Mouse (Mus musculus): ENCODE measurements around the gene Lpar3. TPM values are rescaled to one million over a fixed set of nuclear protein-coding genes. Genes with fewer than 3 reads are reported as not detected.

The Lpar3 gene
- polyA plus RNA-seq, 1 experiment: 0.01 TPM

DNA sequence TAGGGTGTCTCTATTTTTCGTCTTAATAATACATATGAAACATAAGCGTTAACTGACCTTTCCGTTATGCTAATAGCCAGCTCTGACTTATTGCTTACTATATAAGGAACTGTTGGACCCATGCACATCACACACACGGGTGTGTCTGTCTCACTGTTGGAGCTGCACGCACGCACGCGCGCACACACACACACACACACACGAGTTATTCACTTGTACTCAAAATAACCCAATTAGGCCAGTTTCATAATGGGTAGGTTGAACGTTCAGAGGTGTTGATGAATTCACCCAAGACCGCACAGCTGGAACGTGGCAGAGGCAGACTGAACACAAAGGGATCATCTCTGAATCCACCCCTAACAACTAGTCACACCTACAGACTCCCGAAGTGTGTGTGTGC is 98.7 kb downstream of the Lpar3 start:
- H3K27me3 ChIP-seq (ENCODE audit: control insufficient read depth): peaks cover 2% of the 10 kb centered on the region; the same call in 1 of the 2 replicates
- H3K36me3 ChIP-seq (ENCODE audit: control insufficient read depth): no peaks in the 10 kb centered on the region
- TF ChIP-seq TAL1 (IDR thresholded peaks at IDR 0.05; ENCODE audit: low read length): no peak
- no peak for TF ChIP-seq GATA1 (IDR thresholded peaks at IDR 0.05; ENCODE audit: low read length)

DNA sequence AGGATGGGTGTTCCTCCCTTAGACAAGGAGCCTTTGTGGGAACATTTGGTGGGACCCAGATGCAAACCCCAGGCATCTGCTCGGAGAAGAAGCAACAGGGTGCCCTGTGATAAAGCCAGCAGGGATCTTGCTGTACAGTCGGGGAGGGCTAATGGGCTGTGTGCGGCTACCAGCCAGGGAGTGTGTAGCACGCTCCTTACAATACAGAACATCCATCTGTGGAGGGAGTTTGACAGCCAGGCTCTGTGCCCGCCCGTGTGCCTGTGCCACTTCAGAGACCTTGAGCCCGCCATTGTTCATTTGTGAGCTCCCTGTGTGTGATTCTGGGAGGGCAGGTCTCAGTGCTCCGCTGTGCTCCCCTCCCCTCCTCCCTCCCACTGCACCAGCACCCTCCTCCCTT is 104.2 kb downstream of the Lpar3 start:
- H3K9me3 ChIP-seq (ENCODE audit: control insufficient read depth, low read length): no peaks in the 10 kb centered on the region
- H3K36me3 ChIP-seq (ENCODE audit: control insufficient read depth): no peaks in the 10 kb centered on the region
- H3K4me1 ChIP-seq (ENCODE audit: control insufficient read depth): peaks cover 13% of the 10 kb centered on the region
- no peak overlapping the region for H3K4me3 ChIP-seq (replicated peaks)
- no peak for TF ChIP-seq TAL1 (IDR thresholded peaks at IDR 0.05; ENCODE audit: low read length)
- TF ChIP-seq GATA1 (IDR thresholded peaks at IDR 0.05; ENCODE audit: low read length): no peak
- peaks cover 4% of the 10 kb centered on the region for H3K27me3 ChIP-seq (ENCODE audit: control insufficient read depth)

More for the DNA sequence above, 98.7 kb downstream of the Lpar3 start:
- H3K4me1 ChIP-seq (ENCODE audit: control insufficient read depth): no peaks in the 10 kb centered on the region
- no peaks in the 10 kb centered on the region for H3K9me3 ChIP-seq (ENCODE audit: control insufficient read depth, low read length)
- no peak overlapping the region for H3K4me3 ChIP-seq (replicated peaks)

GRCm38 (mm10) chr3:146326743-146327536 is 106.2 kb downstream of the Lpar3 start:
- Histone ChIP-seq H3K4me1 (ENCODE audit: control insufficient read depth) (peaks cover 13% of the 10 kb centered on the region), H3K9me3 (ENCODE audit: control insufficient read depth, low read length) (no peaks in the 10 kb centered on the region), H3K27me3 (ENCODE audit: control insufficient read depth) (peaks cover 6% of the 10 kb centered on the region), H3K4me3 (replicated peaks) (no peak overlapping the region), H3K36me3 (ENCODE audit: control insufficient read depth) (no peaks in the 10 kb centered on the region)
- TF ChIP-seq GATA1 (IDR thresholded peaks at IDR 0.05; ENCODE audit: low read length): no peak
- TF ChIP-seq TAL1 (IDR thresholded peaks at IDR 0.05; ENCODE audit: low read length): no peak

DNA sequence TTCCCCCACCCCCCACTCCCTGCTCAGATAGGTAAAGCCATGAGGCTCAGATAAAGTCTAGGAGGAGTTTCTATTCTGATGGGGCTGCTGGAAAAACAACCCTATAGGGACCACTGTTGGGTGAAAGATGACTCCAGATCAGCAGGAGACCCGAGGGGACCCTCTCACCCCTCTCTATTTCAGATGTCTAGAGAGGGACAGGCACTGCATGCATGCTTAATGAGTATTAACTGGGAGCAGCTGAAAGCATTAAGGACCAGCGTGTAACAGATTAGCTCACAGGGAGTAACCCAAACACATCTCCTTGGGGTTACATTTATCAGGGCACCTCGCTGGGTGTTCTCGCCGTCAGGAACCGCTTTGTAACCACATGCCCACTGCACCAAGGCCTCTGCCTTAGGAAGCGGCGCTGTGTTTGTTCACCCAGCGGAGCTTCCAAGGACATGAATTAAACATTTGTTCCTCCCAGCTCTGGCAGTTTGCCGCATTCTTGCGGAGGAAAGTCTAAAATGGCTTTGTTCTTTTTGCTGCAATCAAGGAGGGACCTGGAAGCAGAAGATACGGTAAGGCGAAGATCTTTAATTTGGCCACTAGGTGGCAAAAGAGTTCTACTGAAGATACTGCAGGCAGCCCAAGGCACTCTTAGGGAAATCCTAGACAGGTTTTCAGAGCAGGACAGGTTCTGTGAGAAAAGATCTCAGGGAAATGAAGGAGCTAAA is 106.9 kb downstream of the Lpar3 start:
- H3K4me1 ChIP-seq (ENCODE audit: control insufficient read depth): peaks cover 15% of the 10 kb centered on the region
- no peaks in the 10 kb centered on the region for H3K9me3 ChIP-seq (ENCODE audit: control insufficient read depth, low read length)
- H3K4me3 ChIP-seq (replicated peaks): peak overlapping the region; percentile 51
- H3K36me3 ChIP-seq (ENCODE audit: control insufficient read depth): no peaks in the 10 kb centered on the region
- peaks cover 6% of the 10 kb centered on the region for H3K27me3 ChIP-seq (ENCODE audit: control insufficient read depth)
- TF ChIP-seq GATA1 (IDR thresholded peaks at IDR 0.05; ENCODE audit: low read length) (no peak), TAL1 (IDR thresholded peaks at IDR 0.05; ENCODE audit: low read length) (no peak)

- TF ChIP-seq GATA1 (IDR thresholded peaks at IDR 0.05; ENCODE audit: low read length) (no peak), TAL1 (IDR thresholded peaks at IDR 0.05; ENCODE audit: low read length) (no peak)
- Histone ChIP-seq H3K27me3 (ENCODE audit: control insufficient read depth) (peaks cover 6% of the 10 kb centered on the region), H3K36me3 (ENCODE audit: control insufficient read depth) (no peaks in the 10 kb centered on the region), H3K4me3 (replicated peaks) (peak overlapping the region; percentile 51), H3K9me3 (ENCODE audit: control insufficient read depth, low read length) (no peaks in the 10 kb centered on the region), H3K4me1 (ENCODE audit: control insufficient read depth) (peaks cover 26% of the 10 kb centered on the region)
Measured at GRCm38 (mm10) chr3:146328749-146329148, 108.0 kb downstream of the Lpar3 start.

GRCm38 (mm10) chr3:146331819-146332218 is 111.1 kb downstream of the Lpar3 start:
- TF ChIP-seq TAL1 (IDR thresholded peaks at IDR 0.05; ENCODE audit: low read length) (no peak), GATA1 (IDR thresholded peaks at IDR 0.05; ENCODE audit: low read length) (no peak)

DNA sequence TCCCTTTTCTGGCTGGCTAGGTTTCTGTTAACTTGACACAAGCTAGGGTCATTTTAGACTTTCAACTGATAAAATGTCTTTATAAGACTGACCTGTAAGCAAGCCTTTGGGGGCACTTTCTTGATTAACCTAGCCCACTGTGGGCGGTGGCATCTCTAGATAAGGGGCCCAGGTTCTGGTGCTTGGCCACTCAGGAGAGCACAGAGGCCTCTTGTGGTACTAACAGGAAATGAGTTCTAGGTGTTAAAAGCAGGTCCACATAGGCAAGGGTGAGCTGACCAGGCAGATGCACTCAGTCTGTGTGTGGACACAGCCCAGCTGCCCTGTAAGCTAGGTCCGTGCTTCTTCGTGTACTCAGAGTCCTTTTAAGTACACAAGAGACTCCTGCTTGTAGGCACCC is 112.5 kb downstream of the Lpar3 start:
- peaks cover 2% of the 10 kb centered on the region; the same call in 1 of the 2 replicates for H3K27me3 ChIP-seq (ENCODE audit: control insufficient read depth)
- TF ChIP-seq TAL1 (IDR thresholded peaks at IDR 0.05; ENCODE audit: low read length): no peak
- no peaks in the 10 kb centered on the region for H3K9me3 ChIP-seq (ENCODE audit: control insufficient read depth, low read length)
- peaks cover 19% of the 10 kb centered on the region for H3K4me1 ChIP-seq (ENCODE audit: control insufficient read depth)
- no peaks in the 10 kb centered on the region for H3K36me3 ChIP-seq (ENCODE audit: control insufficient read depth)
- no peak overlapping the region for H3K4me3 ChIP-seq (replicated peaks)

More at GRCm38 (mm10) chr3:146331819-146332218, 111.1 kb downstream of the Lpar3 start:
- Histone ChIP-seq H3K27me3 (ENCODE audit: control insufficient read depth) (peaks cover 2% of the 10 kb centered on the region; the same call in 1 of the 2 replicates), H3K36me3 (ENCODE audit: control insufficient read depth) (no peaks in the 10 kb centered on the region), H3K9me3 (ENCODE audit: control insufficient read depth, low read length) (no peaks in the 10 kb centered on the region), H3K4me1 (ENCODE audit: control insufficient read depth) (peaks cover 26% of the 10 kb centered on the region), H3K4me3 (replicated peaks) (no peak overlapping the region)

DNA sequence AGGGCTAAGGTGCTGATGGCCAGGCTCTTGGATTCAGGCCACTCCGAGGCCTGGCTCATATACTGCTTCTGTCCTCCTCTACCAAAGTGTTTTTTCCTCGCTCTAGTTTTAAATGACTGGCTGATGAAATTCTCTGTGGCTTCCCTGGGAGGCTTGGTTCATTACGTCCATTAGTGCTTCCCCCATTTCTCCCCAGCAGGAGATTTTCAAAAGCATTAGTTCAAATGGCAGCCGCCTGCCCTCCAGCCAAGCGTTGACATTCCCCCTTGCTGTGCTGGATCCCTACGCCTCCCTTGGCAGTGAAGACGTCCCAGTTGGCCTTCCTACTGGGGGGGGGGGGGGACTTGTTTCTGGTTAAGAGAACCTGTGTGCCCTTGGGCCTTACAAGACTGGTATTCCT is 113.3 kb downstream of the Lpar3 start:
- Histone ChIP-seq H3K9me3 (ENCODE audit: control insufficient read depth, low read length) (no peaks in the 10 kb centered on the region), H3K4me3 (replicated peaks) (no peak overlapping the region), H3K36me3 (ENCODE audit: control insufficient read depth) (no peaks in the 10 kb centered on the region), H3K4me1 (ENCODE audit: control insufficient read depth) (peaks cover 12% of the 10 kb centered on the region), H3K27me3 (ENCODE audit: control insufficient read depth) (peaks cover 2% of the 10 kb centered on the region; the same call in 1 of the 2 replicates)
- TF ChIP-seq GATA1 (IDR thresholded peaks at IDR 0.05; ENCODE audit: low read length): no peak

Other genes with a start within 250 kb of the Lpar3 start
- not detected in 2 replicates for gene Syde2, start 233.1 kb upstream of the Lpar3 start, polyA plus RNA-seq (2012)
- not detected in 2 replicates for gene Wdr63, start 112.8 kb upstream of the Lpar3 start, polyA plus RNA-seq (2012)
- gene Mcoln3, start 103.5 kb upstream of the Lpar3 start, polyA plus RNA-seq (2012): not detected in 2 replicates
- not detected in 2 replicates for gene Mcoln2, start 71.1 kb upstream of the Lpar3 start, polyA plus RNA-seq (2012)
- gene Ssx2ip, start 183.7 kb downstream of the Lpar3 start, polyA plus RNA-seq (2012): 5.3 and 7.2 TPM in 2 replicates
- 0.36 and 0.53 TPM in 2 replicates for gene Ctbs, start 228.8 kb downstream of the Lpar3 start, polyA plus RNA-seq (2012)